Mouse (Mus musculus) heart, postnatal 36 days (tissue): ENCODE measurements around the gene Ccdc50. TPM values are rescaled to one million over a fixed set of nuclear protein-coding genes. Genes with fewer than 3 reads are reported as not detected.

ENCODE experiments used
- DNase-seq, 2 experiments: peaks; one replicate each; pipeline ENCODE4 v3.0.0; 2021 to 2022
- intact Hi-C: fragments of 180-260 bp; cut with DNase I; formaldehyde crosslinking; loops from one replicate; pipeline ENCODE4 v1.15.1; 2025
- total RNA-seq, 2 experiments: library from RNA; stranded (reverse); gene quantifications; 2 replicates each; pipeline ENCODE4 v1.2.3; 2021

The Ccdc50 gene
- total RNA-seq = 10 to 100 TPM; 36.9 to 38.6 TPM

DNA sequence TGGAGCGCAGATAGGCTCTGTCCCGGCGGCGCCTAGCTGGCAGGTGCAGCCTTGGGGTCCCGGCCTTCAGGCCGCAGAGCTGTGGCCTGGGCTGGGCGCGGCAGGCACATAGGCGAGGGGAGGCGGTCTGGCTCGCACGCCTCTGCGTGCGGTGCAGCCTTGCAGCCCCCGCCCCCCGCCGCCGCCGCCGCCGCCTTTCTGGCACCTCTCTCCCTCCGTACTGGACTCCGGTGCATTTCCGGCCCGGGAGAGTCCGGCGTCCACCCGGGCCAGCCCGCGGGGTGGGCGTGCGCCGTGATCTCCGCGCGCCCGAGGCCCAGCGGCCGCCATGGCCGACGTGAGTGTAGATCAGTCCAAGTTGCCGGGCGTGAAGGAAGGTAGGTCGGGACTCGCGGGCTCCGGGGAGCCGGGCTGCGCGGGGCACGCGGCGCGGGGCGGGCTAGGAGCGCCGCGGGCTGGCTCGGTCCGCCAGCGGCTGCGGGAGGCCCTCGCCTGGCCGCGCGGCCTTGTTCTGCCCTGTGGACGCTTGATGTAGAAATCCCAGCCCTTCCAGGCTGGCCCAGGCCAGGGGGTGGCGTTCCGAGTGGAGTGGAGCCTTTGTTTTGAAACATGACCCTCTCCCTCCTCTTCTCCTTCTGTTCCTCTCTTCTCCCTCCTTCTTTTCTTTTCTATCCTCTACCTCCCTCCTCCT, at the start of gene Ccdc50:
Gene Ccdc50, plus strand, starts transcription at position 109 of the 691 bp plus-strand sequence.
- intact Hi-C loops = no loop called here
- peak; percentile 81 to 88 for DNase-seq

DNA sequence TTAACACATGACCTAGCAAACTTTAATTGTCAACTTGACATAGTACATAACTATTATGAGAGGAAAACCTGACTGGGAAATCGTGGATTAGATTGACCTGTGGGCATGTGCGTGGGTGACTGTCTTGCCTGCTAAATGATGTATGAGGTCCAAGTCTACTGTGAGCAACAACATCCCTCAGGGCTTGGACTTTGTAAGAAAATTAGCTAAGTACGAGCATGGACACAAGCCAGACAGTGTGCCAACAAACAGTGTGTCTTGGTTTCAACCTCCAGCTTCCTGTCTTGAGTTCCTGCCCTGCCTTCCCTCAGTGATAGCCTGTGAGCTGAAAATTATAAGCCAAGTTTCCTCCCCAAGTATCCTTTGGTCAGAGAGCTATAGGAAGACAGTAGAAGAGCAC, 41.1 kb upstream of the Ccdc50 start:
- intact Hi-C loops = no loop called here
- no peak for DNase-seq

DNA sequence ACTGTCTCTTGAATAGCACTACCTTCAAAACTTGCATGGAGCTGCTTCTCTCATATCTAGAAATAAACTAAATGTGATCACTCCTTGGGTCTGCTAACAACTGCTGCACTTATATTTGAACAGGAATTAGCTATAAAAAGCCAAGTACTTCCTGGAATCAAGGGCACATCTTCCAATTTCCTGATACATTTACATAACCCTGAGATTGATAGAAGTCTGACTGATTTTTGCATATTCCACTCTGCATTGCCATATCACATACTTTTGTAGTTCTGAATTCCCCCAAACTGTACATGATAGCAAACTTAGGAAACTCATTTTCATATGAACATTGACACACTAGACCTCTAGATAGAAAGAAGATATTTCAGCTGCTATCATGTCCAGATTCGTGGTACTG, 40.3 kb upstream of the Ccdc50 start:
- intact Hi-C loops = no loop called here
- DNase-seq = no peak

DNA sequence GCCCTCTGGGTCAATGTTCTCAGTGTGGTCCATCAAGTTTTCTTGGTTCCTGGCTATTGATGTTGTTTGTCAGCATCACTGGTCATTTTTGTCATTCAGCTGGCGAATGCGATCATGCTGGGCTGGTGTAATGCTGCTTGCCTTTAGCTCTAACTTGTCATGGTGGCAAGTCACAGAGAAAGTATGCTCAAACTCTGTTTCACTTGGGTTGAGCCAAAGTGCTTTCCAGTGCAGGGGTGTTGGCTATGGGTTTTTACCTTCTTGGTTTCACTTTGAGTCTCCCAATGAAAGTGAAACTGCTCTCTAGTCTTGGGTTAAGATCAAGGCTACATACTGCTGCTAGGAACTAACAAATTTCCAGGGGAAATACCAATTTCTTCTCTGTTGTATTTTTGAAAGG, 39.4 kb upstream of the Ccdc50 start:
- intact Hi-C loops = no loop called here
- no peak for DNase-seq

DNA sequence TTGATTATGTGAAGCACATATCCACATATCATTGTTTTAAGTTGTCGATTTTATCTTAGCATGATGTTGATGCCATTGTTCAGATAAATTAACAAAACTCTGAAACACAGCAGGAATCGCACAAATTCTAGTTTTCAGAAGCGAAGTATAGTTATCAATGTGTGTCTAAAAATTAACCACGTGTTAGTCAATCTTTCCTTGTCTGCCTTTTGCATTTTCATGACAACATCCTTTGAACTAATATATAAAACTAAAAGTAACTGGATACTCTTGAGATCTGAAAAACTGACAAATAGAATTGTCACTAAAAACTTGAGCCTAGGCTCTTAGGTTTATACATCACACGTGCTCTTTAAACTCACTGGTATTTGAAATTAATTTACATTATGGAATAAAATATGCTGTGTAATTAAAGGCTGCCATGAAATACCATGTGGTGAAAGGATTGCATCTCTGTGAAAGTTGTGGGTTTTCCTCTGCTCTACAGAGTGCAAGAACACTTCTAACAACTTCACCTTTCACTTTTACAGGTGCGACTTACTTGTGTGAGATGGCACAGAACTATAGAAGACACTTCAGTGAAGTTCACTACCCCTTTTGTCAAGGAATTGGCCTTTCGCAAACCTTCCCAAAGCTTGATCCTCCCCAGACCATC, 38.7 kb upstream of the Ccdc50 start:
- no peak for DNase-seq
- intact Hi-C loops = no loop called here

DNA sequence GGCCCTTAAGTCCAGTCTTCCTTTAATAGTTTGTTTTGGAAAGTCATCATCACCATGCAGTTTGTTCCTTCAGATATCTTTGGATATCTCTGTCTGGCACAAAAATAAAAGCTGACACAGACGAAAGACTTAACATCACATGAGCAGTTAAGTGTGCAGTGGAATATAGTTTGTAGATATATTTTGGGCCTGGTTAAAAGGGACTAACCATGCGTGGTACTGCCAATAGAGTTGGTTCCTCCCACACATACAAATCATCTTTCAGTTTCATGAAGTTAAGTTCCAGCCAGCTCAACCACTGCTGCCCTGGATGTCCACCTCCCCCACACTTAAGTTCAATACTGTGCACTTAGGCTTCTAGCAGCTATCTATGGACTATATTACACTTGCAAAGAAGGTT, 34.2 kb upstream of the Ccdc50 start:
- intact Hi-C loops = no loop called here
- DNase-seq = no peak

DNA sequence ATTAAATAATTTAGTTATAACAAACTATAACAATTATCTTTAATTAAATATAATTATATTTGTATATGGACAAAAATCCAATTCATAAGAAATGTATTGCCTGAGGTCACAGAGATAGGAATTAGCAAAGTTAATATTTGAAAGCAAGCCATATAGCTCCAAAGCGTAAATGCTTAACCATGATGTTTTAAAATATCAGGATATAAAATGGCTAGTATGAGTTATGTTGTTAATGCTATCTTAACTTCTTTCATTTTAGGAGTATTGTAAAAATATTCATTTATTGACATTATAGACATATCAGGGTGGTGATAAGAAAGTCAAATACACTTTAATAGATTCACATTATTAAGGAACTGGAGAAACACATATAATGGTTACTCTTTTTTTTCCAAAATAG, 28.6 kb upstream of the Ccdc50 start:
- DNase-seq = no peak
- intact Hi-C loops = no loop called here

DNA sequence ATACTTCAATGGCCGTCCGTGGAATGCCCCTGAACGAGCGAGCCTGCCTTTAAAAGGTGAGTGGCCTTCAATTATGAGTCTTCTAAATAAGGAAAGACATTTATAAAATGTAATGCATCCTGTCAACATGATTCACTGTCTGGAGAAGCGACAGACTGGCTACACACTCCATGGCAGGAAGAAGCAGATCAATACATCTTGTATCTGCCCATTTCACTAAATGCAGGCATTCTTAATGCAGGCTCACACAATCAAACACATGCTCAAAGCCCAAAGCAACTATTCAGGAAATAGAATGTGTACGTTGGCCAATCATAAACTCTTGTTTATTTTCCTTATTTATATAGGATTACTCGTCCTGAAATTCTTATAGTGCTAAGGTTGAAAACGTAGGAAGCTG, 18.5 kb upstream of the Ccdc50 start, which contains the start of gene Uts2b:
Gene Uts2b, minus strand, starts transcription at position 49 of the 400 bp plus-strand sequence.
- DNase-seq = no peak
- intact Hi-C loops = no loop called here

DNA sequence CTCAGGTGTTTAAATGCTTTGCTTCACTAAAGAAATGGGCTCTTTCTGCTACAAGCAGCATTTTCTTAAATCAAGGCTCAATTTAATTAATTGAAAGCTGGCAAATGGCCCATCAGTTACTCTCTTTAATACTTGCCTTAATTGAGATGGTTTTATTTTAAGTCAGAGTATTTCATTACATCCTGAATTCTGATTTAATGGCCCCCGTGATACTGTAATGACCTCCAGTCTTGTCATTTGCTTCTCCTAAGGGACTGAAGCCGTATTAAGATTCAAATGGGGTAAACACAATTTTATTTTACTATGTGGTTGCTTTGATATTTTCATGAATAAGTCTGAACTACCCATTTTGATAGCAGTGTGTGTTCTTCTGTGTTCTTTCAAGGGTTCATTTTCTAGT, 18.0 kb upstream of the Ccdc50 start:
- DNase-seq = no peak
- intact Hi-C loops = no loop called here

DNA sequence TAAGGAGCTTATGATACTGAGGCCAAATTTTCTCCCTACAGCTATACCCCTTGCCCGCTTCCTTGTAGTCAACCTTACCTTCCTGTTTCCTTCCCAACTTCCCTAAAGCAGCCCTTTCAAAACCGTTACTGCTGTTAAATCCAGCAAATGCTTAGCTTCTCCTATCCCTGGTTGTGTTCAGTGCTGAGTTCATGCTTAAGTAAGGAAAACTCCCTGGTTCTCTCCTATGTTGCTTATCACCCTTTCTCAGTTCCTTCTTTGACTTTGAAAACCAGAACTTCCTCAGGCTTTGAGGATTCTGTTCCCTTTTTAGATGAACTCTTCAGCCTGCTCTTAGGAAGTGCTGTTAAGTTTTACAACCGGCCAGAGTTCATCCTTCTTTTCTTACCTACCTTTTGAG, 14.5 kb upstream of the Ccdc50 start:
- intact Hi-C loops = no loop called here

DNA sequence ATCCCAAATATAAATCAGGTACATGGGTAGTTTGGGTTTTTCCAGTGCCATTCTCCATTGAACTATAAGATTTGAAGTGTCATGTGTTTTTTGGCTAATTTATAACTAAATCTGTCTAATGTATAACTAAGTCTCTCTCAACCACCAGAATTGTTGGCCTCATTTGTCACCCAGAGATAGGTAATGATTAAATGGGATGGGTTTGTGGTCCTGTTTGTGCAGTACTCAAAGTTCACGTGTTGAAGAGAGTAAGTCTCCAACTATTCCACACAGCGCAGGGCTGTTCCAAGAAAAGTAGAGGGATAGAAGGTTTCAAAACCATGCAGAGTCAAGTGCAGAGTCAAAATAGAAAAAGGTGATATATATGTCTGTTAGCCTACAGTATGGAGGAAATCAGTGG, 13.4 kb upstream of the Ccdc50 start:
- intact Hi-C loops = no loop called here
- DNase-seq = no peak

More for the DNA sequence above, 14.5 kb upstream of the Ccdc50 start:
- DNase-seq = no peak

DNA sequence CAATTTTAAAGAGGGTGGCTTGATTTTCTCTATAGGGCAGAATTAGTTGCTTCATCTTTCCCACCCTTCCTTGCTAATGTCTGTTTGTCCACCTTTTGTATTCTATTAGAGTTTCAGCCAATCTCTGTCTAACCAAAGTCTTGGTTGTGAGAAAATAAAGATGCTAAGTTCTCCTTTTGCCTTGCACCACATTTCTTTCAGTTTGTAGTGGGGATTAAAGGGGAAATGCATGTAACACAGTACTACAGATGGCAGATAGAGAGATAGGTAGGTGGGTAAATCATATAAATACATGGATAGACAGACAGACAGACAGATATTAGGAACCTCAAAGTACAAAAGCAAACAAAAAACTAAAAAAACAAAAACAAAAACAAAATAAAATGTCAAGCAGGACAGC, 12.1 kb upstream of the Ccdc50 start:
- intact Hi-C loops = no loop called here
- no peak for DNase-seq

DNA sequence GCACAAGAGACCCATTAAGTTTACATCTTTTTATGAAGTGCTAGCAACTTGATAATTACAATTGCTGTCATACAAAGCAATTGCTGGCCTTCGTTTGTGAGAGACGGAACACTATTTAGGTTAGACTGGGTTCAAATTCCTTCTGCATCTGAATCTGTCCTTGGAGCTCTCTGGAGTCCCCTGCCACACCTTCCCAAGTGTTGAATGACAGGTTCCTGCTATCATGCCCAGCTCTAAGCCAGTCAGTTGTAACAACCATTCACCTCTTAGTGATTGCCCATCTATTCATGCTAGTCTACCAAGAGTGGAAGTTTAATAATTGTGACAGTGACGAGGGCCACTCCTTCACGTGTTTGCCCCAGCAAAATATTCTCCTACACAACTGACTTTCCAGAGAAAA, 6.5 kb upstream of the Ccdc50 start:
- no peak for DNase-seq
- intact Hi-C loops = no loop called here

DNA sequence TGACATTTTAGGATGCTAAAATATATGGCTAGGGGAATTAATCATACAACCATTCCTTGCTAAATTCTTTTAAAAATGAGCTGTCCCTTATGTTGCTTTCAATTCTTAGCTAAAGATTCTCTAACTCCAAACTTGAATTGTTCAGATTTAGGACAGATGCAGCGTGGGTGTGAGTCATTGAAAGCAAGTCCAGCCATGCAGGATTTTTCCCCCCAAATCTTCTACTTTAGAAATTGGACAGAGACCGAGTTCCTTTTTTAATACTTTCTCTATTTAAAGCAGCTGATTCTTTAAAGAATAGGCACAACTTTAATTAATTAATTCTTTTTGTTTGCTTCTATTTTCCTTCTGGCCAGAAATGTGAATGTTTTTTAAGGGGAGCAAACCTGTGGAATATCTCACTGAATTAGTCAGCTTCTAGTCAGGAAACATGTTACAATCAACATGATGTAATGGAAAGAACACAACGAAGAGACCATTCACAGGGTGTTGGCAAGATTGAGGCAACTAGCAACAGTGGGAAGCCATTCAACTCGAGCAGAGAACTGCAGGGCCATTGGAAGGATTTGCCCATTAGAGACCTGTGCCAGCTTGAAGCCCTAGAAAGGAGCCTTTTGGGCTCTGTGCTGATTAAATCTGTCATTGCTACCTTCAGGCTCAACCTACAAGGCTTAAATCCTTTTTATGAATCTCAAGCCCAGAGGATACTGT, 3.6 kb upstream of the Ccdc50 start:
- no peak for DNase-seq
- intact Hi-C loops = no loop called here

DNA sequence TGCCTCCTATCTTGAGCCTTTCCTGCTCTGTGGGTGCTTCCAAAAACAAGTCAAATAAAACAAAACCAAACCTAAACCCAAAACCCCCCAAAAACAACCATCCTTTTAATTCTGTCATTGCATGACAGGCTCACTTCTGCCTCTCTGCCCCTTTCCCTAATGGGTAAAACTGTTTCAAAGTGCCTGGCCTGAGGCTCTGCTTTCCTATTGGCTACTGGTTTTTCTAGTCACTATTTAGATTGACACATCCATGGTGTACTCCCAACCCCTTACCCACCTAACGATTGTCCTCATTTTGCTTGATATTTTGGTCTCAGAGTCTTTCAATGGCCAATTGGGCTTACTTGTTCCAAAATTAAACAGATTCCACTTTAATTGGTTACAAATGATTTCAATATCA, 3.0 kb upstream of the Ccdc50 start:
- intact Hi-C loops = no loop called here
- DNase-seq = no peak

DNA sequence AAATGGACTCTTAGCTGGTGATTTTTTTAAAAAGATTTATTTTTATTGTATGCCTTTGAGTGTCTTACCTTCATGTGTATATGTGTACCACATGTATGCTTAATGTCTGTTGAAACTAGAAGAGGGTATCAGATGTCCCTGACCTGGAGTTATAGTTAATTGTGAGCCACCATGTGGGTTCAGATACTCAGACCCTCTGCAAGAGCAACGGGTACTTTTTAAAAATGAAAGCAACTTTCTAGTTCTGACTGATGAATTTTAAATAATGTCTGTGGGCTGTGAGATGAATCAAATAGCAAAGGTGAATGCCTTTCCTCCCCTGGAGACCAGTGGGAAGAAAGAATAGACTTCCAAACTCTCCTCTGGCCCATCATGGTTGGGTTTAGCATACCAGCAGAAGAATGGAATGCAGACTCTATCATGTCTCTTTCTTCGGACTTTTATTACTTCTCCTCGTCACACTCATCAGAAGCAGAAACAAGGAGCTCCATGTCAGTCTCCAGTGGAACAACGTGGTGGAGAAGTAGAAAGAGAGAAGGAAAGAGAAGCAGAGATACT, 1.7 kb upstream of the Ccdc50 start:
- no peak for DNase-seq
- intact Hi-C loops = no loop called here

DNA sequence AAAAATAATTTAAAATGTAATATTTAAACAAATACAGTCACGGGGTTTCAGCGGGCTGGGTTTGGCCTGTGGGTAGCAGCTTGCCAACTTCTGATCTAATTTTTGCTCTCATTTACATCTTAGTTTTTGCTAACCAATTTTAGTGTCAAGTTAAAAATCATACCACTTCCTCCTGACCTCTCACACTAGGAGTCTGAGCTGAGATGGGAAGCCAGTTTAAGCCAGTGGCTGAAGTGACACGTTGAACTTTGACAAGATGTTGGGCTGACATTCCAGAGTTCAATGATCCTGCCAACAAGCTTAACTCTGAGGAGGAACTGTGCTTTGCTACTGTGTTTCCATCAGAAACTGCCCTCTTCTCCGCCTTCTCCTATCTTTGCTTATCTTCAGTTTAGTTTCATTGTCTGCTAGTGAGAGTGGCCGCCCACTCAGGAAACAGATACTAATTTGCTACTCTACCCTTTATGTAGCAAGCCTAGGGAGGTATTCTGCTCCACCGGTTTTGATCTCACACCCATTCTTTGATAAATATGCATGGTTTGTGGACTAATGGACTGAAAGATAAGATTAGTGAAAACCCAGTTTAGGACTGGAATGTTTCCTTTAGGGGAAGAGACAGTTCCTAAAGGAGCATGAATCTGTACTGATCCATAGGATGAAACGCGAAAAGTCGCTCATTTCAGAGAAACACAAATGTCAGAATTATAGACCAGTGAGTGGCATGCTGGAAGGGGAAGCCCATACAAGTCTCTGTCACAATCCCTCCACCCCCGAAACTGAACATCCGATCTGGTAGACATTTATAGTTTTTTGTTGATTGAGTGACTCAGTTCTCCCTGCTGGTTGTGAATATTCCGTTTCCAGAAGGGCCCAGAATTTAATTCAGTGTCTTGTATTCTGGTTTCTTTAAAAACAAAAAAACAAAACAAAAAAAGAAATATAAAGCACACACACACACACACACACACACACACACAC, 746 bp upstream of the Ccdc50 start:
- intact Hi-C loops = no loop called here
- DNase-seq = peak in 1 of 2 experiments; percentile 26

DNA sequence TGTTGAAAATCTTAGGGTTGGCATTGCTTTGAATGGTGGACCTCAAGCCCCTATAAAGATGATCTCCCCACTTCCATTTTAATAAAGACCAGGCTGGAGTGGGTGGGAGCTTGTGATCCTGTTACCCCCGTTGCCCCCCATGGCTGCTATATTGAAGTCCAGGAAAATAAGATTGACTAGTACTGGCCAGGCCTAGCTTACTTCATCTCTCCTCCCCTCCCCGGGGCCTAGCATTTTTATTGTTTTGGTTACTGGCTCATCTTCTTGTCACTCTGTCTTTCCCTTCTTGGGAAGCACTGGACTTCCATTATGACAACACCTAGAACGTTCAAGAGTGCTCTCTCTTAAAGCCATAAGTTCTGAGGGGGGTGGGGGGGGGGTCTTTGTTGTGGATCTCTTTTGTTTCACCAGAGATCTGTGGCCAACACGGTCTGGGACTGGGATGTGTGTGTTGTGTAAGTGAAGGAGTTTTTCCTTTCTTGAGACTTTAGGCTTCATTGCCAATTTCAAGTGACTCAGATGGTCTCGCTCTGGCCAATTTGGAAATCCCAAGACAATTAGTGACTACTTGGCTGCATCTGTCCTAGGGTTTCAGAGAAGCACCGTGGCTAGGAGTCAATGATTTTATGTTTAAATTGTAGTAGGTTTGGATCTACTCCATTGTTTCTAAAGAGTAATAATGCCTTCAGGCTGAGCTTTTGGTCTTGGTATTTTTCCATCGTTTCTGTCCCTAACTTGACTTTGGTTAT, 1.0 kb downstream of the Ccdc50 start:
- DNase-seq = peak in 1 of 2 experiments; percentile 39
- intact Hi-C loops = no loop called here

DNA sequence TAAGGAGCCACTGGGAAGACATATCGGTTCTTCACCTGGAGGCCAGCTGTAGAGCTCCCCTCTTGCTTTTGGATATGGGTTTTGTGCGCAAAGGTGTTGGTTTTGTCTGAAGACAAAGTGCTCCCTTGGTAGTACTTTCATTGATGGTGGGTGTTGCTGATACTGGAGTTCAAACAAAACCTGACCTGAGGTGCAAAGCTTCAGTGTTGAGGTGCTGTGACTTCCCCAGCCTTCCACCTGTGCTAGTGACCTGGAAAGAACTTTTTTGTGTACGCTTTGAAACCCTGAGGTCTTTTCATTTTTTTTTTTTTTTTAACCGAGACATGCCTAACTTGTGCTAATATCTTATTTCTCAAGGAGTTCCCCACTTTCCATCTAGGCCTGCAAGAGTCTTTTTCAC, 1.6 kb downstream of the Ccdc50 start:
- intact Hi-C loops = no loop called here
- no peak for DNase-seq

DNA sequence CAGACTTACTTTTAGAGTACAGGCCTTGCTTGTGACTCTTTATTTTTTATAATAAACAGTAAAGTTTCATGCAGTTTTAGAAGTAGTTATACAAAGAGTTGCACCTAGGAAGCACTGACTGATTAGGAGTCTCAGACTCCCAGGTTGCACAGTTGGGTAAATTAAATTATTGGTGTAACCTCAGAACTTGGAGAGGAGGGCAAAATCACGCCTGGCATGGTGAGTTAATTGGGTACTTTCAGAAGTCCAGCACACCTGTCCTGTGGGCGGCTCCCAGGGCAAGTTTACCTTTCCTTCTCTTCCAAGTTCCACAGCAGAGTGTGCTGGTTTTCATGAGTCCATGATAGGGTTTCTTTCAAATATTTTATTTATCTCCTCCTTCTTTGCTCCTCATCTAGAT, 3.2 kb downstream of the Ccdc50 start:
- intact Hi-C loops = no loop called here

More for the DNA sequence above, 3.2 kb downstream of the Ccdc50 start:
- no peak for DNase-seq
